Mouse (Mus musculus) ES-E14 (cell line): ENCODE data around the gene Rbm34. TPM values are rescaled to one million over a fixed set of nuclear protein-coding genes. Genes with fewer than 3 reads are reported as not detected.

Experiments
- DNase-seq: peaks from one replicate; pipeline ENCODE4 v3.0.0-alpha.2; 2013; ENCODE audit warnings: low read depth, low spot score
- H3K27ac ChIP-seq: 2 replicates; pipeline ENCODE4 v1.5.1; 2012; ENCODE audit warnings: low read depth, mild to moderate bottlenecking, low read length, moderate library complexity, mixed read lengths; ENCODE audit not compliant: poor library complexity, insufficient read depth, severe bottlenecking
- H3K36me3 ChIP-seq: 2 replicates; pipeline ENCODE4 v1.6.1; 2012; ENCODE audit warnings: mild to moderate bottlenecking, low read length, moderate library complexity, mixed read lengths; ENCODE audit not compliant: control insufficient read depth, poor library complexity, insufficient read depth, severe bottlenecking
- H3K4me1 ChIP-seq, 2 experiments: fragments of 150-350 bp in 1 of 2; sonication (generic) in 1 of 2; 2 replicates each; pipeline ENCODE4 v1.6.1; 2012; ENCODE audit warnings: low read length in 2 of 2, mild to moderate bottlenecking in 1 of 2, mixed read lengths in 1 of 2; ENCODE audit not compliant: control insufficient read depth in 2 of 2, insufficient read depth in 2 of 2, poor library complexity in 1 of 2
- H3K4me3 ChIP-seq, 2 experiments: fragments of 150-350 bp in 1 of 2; sonication (generic) in 1 of 2; 2 replicates each; pipeline ENCODE4 v1.5.1; 2012; ENCODE audit warnings: low read length in 2 of 2, low read depth in 1 of 2, mild to moderate bottlenecking in 1 of 2, mixed read lengths in 1 of 2; ENCODE audit not compliant: insufficient read depth in 1 of 2, poor library complexity in 1 of 2, severe bottlenecking in 1 of 2
- H3K9ac ChIP-seq: 2 replicates; pipeline ENCODE4 v1.6.1; 2012; ENCODE audit warnings: low read depth, mild to moderate bottlenecking, low read length, mixed read lengths; ENCODE audit not compliant: poor library complexity, insufficient read depth, severe bottlenecking
- H3K9me3 ChIP-seq: fragments of 150-350 bp; sonication (generic); 2 replicates; pipeline ENCODE4 v1.6.1; 2012; ENCODE audit warnings: low read depth, mild to moderate bottlenecking, low read length; ENCODE audit not compliant: control insufficient read depth, insufficient read depth
- CHD2 ChIP-seq: IDR thresholded peaks from 2 replicates; pipeline ENCODE4 v1.6.1; 2014; ENCODE audit warnings: mild to moderate bottlenecking, low read depth, low read length, inconsistent platforms
- HCFC1 ChIP-seq: IDR thresholded peaks from 2 replicates; pipeline ENCODE4 v1.6.1; 2012; ENCODE audit warnings: low read length, inconsistent platforms, borderline replicate concordance; ENCODE audit not compliant: insufficient read depth
- MAFK ChIP-seq: IDR thresholded peaks from 2 replicates; pipeline ENCODE4 v1.6.1; 2014; ENCODE audit warnings: mild to moderate bottlenecking, low read depth, low read length, inconsistent platforms; ENCODE audit not compliant: insufficient read depth
- ZC3H11A ChIP-seq: IDR thresholded peaks from 2 replicates; pipeline ENCODE4 v1.6.1; 2012; ENCODE audit warnings: low read depth, mild to moderate bottlenecking, inconsistent platforms, low read length, borderline replicate concordance
- ZNF384 ChIP-seq: IDR thresholded peaks from 2 replicates; pipeline ENCODE4 v1.6.1; 2012; ENCODE audit warnings: low read depth, low read length, inconsistent platforms
- in situ Hi-C, 2 experiments: fragments of 600-800 bp; cut with MboI; formaldehyde crosslinking; loops; one replicate each; pipeline ENCODE4 v1.15.1; 2025; ENCODE audit warnings: low sequenced_read_pairs in 2 of 2, inconsistent platforms in 1 of 2; ENCODE audit not compliant: unreplicated experiment in 2 of 2
- total RNA-seq: library from RNA; depleted of rRNA; stranded (reverse); fragments of 300-350 nt; gene quantifications from 2 replicates; pipeline ENCODE4 v1.2.3, GENCODE M21; 2012

Rbm34 gene
- total RNA-seq, 1 experiment: 32.5 TPM

- H3K36me3 ChIP-seq: peaks cover 3% of the 10 kb centered on the region; the same call in 1 of the 2 replicates
- no peak overlapping the region for H3K27ac ChIP-seq
- no peak for DNase-seq
Measured at GRCm38 (mm10) chr8:126919703-126920102, 51.2 kb downstream of the Rbm34 start.

GRCm38 (mm10) chr8:126919255-126919654, 51.6 kb downstream of the Rbm34 start:
- Histone ChIP-seq H3K27ac (no peak overlapping the region), H3K36me3 (peaks cover 3% of the 10 kb centered on the region; the same call in 1 of the 2 replicates)
- in situ Hi-C loops: no loop called here

More at GRCm38 (mm10) chr8:126919703-126920102, 51.2 kb downstream of the Rbm34 start:
- Histone ChIP-seq H3K9me3 (no peaks in the 10 kb centered on the region), H3K4me1 (no peaks in the 10 kb centered on the region; a peak in 1 of 4 replicates), H3K9ac (no peak overlapping the region), H3K4me3 (no peak overlapping the region)
- TF ChIP-seq MAFK: no peak
- no peak for TF ChIP-seq ZNF384
- no peak for TF ChIP-seq ZC3H11A
- TF ChIP-seq CHD2: no peak
- TF ChIP-seq HCFC1: no peak
- in situ Hi-C loops: no loop called here

GRCm38 (mm10) chr8:126918356-126918755, 52.5 kb downstream of the Rbm34 start:
- in situ Hi-C loops: no loop called here
- H3K9me3 ChIP-seq: no peaks in the 10 kb centered on the region
- H3K27ac ChIP-seq: no peak overlapping the region
- H3K36me3 ChIP-seq: peaks cover 3% of the 10 kb centered on the region; the same call in 1 of the 2 replicates
- TF ChIP-seq ZC3H11A (no peak), MAFK (no peak), HCFC1 (no peak), CHD2 (no peak), ZNF384 (no peak)
- H3K9ac ChIP-seq: no peak overlapping the region
- H3K4me1 ChIP-seq: no peaks in the 10 kb centered on the region; a peak in 2 of 4 replicates
- no peak overlapping the region for H3K4me3 ChIP-seq
- no peak for DNase-seq

More at GRCm38 (mm10) chr8:126919255-126919654, 51.6 kb downstream of the Rbm34 start:
- no peak for TF ChIP-seq ZC3H11A
- no peak for TF ChIP-seq MAFK
- no peak for TF ChIP-seq HCFC1
- no peak for TF ChIP-seq CHD2
- TF ChIP-seq ZNF384: no peak
- Histone ChIP-seq H3K9me3 (no peaks in the 10 kb centered on the region), H3K4me3 (no peak overlapping the region), H3K4me1 (no peaks in the 10 kb centered on the region; a peak in 1 of 4 replicates), H3K9ac (no peak overlapping the region)
- DNase-seq: no peak

- Histone ChIP-seq H3K4me3 (no peak overlapping the region), H3K36me3 (no peaks in the 10 kb centered on the region), H3K27ac (no peak overlapping the region), H3K4me1 (no peaks in the 10 kb centered on the region; a peak in 2 of 4 replicates), H3K9ac (no peak overlapping the region), H3K9me3 (no peaks in the 10 kb centered on the region)
- in situ Hi-C loops: no loop called here
- TF ChIP-seq ZC3H11A (no peak), HCFC1 (no peak), CHD2 (no peak), MAFK (no peak), ZNF384 (no peak)
- DNase-seq: no peak
Measured at GRCm38 (mm10) chr8:126917179-126917905, 53.5 kb downstream of the Rbm34 start.
